Mouse (Mus musculus) liver, postnatal 0 days (tissue): ENCODE results near the gene Dmrtc1b. TPM values are rescaled to one million over a fixed set of nuclear protein-coding genes. Genes with fewer than 3 reads are reported as not detected.

ENCODE experiments used
- polyA plus RNA-seq: library from polyadenylated mRNA; unstranded; fragments of >200 nt; fragmentation: Nextera tagmentation; extraction: Ambion mirVana; gene quantifications from 2 replicates; pipeline ENCODE4 v1.2.1, GENCODE M21; 2015

Gene Dmrtc1b
- polyA plus RNA-seq, 1 experiment from 2014 or later: not detected

Other genes starting within 250 kb of the Dmrtc1b start
- gene Hdac8, start 202.5 kb upstream of the Dmrtc1b start, polyA plus RNA-seq: 3.3 TPM in 2 replicates
- gene Phka1, start 63.6 kb upstream of the Dmrtc1b start, polyA plus RNA-seq: 0.72 and 0.76 TPM in 2 replicates
- not detected in 2 replicates for gene Gm3880, start 20.9 kb upstream of the Dmrtc1b start, polyA plus RNA-seq
- not detected in 2 replicates for gene Gm9112, start 230 bp upstream of the Dmrtc1b start, polyA plus RNA-seq
- gene Dmrtc1c1, start 95.1 kb downstream of the Dmrtc1b start, polyA plus RNA-seq: not detected in 2 replicates
- gene Dmrtc1c2, start 146.8 kb downstream of the Dmrtc1b start, polyA plus RNA-seq: not detected in 2 replicates
- gene 1700031F05Rik, start 160.1 kb downstream of the Dmrtc1b start, polyA plus RNA-seq: not detected in 2 replicates
- gene Dmrtc1a, start 200.8 kb downstream of the Dmrtc1b start, polyA plus RNA-seq: not detected in 2 replicates
- gene 1700011M02Rik, start 201.0 kb downstream of the Dmrtc1b start, polyA plus RNA-seq: not detected in 2 replicates
- not detected in 2 replicates for gene 1700018G05Rik, start 220.5 kb downstream of the Dmrtc1b start, polyA plus RNA-seq